Mouse (Mus musculus) WW6 (cell line): Measurements from ENCODE around the gene Ipo11.
"Not testable (repeated sequence)": the region's sequence is repeated elsewhere in the genome, so short reads cannot be mapped to it uniquely, and the experiment has no call there.

Experiments used
- DNase-seq: peaks from one replicate; pipeline ENCODE4 v3.0.0-alpha.2; 2013; ENCODE audit warnings: low read depth, low spot score

Ipo11 gene

DNA sequence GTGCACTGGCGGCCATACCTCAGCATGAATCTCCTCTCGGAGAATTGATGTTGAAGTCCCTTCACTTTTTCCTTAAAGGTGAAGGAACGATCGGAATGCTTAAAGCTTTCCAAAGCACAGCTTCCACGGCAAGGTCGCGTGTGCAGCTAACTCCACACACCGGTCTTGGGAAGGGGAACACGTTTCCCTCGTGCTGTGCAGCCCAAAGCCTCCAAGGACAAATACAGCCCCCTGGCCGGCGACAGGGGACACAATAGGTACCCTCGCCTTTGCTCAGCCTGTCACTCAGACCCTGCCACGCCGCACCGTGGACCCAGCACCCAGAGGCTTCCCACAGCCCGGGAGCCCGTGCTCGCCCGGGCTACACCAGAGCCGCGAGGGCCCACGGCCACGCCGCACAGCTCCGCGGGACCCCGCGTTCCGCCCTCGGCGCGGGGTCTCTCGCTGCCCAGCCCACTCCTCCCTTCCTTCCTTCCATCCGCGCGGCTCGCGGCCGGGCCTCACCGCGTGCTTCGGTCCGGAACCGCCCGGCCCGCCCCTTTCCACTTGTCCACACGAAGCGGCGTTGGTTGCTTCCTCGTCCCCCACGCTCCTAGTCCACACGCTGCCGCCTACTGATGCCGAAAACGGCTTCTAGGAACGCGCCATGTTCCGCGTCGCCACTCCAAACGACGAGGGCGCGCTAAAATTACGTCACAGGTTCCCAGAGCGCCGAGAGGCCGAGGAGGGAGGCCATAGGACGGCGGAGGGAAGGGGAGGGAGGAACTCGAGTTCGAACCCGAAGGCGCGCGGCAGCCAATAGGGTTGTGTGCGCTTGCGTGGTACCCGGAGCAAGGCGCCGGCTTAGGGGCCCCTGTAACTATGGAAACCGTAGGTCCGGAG, at the start of gene Ipo11:
TSS of gene Ipo11 (minus strand) at position 703 of the 882 bp plus-strand sequence.
- DNase-seq, result peak; percentile 91

DNA sequence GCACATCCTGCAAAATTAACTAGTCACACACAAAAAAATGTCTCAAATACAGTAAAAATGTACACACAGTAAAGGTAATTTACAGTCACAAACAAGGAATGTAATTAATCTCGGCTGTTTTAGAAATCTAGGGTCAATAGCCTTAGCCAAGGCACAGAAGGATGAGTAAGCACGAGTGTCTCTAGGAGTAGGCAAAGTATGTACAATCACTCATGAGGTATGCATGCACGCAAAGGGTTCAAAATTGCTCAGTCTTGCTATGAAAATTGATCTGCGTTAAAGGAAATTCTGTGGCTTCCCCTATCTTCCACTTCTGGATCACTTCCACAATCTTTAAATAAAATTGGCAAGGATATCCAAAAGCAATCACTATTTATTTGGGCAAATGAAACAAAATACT, 24.7 kb upstream of the Ipo11 start:
- no peak for DNase-seq

DNA sequence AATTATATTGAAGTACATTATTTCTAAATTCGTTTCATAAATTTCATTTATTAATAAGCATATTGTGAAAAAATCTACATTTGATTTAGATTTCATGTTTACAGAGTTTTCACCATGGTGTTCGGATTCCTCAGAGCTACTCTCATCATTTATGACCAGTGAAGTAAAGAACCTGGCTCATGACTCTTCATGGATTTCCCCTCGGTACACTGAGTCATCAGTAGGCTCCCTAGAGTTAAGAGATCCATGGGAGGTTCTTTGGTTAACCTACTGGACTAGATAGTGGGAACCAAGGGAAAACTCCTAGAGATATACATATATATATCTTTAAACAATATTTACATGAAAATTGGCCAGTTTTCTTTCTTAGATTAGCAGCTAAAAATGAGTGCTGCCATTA, 23.8 kb upstream of the Ipo11 start:
- DNase-seq, result no peak

DNA sequence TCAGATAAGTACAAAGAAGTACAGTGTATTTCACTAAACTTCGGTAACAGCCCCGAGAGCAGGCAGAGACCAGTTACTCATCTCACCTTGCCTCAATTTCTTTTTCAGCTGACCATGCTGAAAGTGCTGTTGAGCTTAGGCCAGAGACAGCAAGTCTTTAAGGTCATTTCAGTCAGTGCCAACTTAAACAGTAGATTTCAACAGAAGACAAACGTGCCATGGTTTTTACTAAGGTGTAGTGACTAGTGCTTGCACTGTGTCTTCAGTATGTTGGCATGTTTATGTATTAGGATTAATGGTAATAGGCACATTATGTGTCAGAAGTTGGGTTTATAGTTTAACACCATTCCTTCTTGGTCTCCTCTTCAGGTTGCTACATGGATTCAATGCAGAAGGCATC, 21.5 kb upstream of the Ipo11 start:
- no peak for DNase-seq

DNA sequence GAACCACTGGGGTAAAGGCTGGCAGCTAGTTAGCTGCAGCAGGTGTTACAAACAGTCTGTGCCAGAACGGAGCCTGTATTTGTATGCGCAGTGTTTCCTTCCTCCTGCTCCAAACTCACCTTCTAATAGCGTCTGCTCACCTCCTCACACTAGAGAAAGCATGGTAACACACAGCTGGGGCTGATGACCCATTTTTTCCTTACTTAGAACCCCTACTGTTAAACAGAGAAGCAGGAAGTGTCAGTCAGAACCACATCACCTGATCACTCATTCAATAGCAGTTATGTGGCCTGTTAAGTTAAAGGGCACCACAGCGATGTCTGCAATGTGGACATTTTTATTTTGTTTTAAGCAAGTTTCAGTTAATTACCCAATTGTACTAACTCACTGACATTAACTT, 20.8 kb upstream of the Ipo11 start:
- no peak for DNase-seq

DNA sequence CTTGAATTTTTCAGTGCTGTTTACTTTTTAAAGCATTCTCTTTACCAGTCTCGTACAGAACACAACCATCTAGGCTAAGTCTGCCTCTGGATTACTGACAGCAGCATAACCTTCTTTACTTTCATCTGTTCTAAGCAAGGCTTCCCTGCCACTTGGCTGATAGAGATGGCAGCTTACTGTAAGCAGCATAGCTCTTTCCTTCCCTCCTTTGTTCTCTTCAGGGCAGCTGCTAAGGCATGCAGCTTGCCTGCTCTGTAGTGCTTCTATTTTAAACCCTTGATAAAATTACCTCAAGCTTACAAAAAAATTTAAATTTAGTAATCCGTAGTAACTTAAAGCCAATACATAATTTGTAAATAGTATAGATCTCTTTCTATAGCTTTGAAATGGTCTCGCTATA, 18.1 kb upstream of the Ipo11 start:
- no peak for DNase-seq

DNA sequence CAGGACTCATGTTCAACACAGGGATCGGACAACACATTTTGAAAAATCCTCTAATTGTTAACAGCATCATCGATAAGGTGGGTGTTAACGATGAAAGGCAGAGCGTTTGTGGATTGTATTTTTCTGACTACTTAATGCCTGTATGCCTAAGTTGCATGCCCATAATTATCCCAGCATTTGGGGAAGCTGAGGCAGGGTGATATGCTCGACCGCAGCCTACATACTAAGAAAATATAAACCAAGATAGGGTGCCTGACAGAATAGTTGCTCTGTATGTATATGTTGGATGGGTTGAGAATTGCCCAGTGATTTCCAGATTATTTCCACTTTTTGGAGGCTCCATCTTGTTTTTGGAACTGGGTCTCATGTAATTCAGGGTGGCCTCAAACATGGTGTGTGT, 10.8 kb upstream of the Ipo11 start:
- no peak for DNase-seq

DNA sequence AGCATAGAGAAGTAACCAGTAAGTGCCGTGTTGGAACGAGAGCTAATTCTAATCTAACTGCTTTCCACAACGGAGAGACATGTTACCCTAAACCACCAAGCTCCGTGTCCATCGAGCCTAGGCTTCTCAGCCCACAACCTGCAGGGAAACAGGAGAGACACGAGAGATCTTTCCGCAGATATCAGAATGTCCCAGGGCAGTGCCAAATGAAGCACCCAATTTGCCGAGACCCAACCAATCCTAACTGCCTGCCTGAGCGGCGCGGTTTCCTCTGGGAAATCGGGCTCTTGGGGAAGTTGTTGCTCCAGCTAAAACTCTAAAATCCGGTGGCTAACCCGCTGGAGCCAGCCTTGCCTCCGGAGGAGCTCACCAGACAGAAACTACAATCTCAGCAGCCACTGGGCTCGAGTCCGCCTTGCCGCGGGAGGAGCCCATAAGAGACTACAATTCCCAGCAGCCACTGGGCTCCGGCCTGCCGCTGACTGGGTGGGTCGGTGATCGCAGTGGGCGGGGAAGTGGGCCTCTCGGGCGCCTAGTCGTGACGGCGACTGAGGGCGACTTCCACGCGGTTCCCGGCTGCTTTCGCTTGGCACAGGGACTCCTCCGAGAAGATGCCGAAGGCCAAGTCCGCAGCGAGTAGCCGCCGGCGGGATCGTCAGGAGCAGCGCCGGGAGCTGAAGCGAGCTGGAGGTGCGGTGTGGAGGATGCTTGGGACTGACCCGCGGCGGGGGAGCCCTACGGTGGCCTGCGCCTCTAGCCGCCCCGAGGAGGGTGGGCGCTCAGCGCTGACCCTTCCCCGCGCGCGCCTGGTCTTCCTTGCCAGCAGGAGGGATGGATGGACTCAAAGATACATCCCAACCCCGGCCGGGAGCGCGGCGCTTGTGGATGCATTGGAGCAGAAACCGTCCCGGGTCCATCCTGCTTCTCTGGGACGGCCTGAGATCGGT, 10.1 kb upstream of the Ipo11 start, which contains the start of gene Dimt1:
TSS of gene Dimt1 (plus strand) at position 534 of the 947 bp plus-strand sequence.
- DNase-seq, result peak; percentile 88

DNA sequence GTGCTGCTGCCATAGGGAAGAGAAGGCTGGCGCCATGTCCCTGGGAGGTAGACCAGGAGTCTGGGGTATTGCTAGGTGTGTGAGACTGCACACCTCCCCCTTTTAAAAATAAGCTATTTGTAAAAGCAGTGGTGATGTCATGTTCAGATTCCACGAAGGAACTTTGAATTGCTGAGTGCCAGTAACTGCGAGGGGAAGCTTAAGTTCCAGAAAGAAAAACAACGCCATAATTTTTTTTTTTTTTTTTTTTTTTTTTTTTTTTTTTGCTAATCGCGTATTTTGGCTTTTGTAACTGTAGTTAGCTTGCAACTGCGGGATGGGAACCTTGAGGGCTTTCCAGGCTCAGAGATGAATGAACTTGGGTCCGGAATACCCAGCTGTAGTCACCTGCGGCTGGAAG, 8.8 kb upstream of the Ipo11 start:
- DNase-seq, result no peak

DNA sequence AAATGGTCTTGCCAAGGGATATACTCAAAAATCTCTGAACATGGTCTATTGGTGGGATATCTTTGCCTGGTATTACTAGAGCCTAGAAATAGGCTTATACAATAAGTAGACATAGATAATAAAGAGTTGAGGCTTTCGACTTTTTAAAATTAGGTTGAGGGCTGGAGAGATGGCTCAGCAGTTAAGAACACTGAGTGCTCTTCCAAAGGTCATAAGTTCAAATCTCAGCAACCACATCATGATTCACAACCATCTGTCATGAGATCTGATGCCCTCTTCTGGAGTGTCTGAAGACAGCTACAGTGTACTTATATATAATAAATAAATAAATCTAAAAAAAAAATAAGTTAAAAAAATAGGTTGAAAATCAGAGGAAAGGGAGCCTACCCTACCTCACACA, 6.0 kb upstream of the Ipo11 start:
- DNase-seq, result no peak

DNA sequence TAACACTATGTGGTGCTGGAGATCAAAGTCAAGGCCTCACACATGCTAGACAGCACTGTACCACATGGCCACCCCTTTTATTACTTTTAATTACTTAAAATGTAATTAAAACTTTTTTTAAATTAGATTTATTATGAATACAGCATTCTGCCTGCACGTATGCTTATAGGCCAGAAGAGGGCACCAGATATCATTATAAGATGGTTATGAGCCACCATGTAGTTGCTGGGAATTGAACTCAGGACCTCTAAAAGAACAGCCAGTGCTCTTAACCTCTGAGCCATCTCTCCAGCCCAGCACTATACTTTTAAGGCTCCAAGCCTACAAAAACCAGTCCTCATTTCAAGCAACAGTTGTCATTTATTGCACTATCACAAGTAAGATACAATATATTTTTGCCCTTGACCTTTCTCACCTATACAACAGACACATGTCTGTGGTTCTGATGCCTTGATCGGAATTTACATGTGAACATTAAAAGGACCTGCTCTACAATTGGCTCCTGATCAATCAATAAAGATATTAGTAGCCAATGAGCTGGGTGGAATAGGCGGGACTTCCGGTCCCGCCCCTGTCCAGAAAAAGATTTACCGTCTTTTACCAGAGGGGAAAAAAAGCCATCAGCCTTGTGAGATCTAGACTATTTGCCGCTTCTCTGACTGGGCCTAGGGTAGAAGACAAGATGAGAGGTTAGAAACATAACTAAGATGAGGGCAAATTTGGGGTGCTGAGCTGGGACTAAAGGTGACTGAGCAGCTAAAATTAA, 4.6 kb upstream of the Ipo11 start:
- DNase-seq, result no peak

DNA sequence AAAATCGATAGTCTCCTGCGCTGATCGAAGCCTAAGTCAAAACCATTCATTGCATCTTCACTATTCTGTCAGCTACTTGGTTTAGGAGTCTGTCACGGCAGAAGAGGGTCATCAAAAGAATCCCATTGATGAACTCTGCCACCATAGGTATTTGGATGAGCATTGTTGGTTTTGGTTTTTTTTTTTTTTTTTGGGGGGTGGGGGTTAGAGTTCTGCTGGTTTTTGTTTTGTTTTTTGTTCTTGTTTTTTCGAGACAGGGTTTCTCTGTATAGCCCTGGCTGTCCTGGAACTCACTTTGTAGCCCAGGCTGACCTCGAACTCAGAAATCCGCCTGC, 347 bp upstream of the Ipo11 start:
- no peak for DNase-seq

DNA sequence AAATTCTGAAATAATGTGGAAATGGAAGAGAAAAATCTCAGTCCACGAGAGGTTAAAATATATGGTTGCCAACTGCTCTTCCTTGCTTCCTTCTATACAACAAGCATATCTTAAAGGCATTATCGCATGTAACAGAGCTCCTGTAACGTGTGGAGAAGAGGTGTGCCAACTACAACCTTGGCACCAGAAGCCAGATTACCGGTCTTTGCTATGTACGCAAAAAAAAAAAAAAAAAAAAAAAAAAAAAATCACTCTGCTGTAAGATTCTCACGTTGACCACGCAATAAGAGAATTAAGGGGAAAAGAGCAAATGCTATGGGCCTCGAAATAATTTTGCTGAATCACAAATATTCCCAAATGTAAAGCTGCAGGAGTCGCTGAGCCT, 895 bp downstream of the Ipo11 start:
- no peak for DNase-seq

DNA sequence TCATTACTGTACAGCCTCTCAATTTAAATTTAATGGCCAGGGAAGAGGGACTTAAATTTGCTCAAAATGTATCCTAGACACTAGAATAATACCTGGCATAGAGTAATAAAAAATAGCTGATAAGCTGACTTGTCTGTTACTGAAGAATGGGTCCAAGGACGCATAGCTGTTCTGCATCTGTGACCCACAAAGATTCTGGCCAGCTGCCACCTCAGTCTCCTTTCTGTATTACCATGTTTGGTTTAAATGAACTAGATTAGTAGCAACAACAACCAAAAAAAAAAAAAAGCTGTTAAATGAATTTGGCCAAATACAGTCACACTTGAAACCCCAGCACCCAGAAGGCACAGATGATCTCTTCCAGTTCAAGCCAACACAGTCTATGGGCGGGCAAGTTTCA, 7.6 kb downstream of the Ipo11 start:
- DNase-seq, result no peak

DNA sequence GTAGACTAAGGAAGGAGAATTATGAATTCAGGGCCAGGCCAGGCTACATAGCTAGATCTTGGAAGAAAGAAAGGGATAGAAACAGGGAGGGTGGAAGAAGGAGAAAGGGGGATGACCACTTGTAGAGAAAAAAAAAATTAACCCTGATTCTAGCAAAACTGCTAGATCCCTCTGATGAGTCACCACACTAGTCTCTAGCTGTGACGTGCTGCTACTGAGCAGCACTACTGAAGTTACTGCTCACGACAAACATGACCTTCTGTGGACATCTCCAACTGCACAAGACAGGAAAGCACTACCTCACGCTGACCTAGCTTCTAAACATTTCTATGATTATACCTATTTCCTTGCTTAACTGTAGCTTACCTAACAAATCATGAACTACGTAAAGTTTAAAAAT, 8.5 kb downstream of the Ipo11 start:
- no peak for DNase-seq

DNA sequence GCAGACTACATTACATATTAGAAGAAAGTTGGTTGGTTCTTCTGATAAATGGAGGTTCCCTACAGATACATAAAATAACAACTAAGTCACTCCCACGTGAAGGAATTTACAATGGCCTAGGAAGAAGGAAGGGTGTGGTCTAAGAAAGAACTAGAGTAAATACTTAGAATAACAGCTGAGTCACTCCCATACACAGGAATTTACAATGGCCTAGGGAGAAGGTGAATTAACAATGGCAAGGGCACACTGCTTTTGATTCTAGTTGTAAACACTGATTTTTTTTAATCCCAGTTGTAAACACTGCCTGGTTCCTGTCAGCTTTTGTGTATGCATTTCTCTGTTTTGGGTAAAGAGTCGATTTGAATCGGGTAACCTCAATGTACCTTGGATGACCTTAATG, 10.8 kb downstream of the Ipo11 start:
- DNase-seq, result not testable (repeated sequence)

DNA sequence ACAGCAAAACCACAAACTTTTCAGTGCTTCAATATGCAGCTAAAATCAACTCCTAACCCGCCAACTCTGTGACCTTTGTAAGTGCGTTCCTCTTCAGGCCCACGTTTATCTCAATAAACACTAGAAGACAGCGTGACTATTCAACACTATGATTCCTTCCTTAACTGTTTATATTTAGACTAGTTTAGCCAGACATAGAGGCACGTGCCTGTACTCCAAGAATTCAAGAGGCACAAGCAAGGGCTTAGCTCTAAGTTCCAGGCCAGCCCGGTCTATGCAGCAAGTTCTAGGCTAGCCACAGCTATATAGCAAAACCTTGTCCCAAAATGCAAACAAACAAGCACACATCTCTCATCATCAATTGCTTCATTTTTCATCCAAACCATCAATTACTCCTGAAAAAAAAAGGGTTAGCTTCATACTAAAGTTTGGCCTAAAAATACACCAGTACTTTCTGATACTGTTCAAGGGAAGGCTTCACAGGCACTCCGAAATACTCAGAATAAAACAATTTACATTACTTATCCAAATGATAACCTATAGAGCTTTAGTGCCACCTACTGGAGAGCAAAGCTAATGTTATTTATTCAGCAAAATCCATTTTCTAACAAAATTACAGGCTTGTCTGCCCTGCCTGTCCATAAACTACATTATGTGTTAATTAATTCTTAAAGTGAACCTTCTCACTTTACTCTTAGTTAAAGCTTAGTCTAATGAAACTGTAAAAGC, 18.3 kb downstream of the Ipo11 start:
- no peak for DNase-seq

DNA sequence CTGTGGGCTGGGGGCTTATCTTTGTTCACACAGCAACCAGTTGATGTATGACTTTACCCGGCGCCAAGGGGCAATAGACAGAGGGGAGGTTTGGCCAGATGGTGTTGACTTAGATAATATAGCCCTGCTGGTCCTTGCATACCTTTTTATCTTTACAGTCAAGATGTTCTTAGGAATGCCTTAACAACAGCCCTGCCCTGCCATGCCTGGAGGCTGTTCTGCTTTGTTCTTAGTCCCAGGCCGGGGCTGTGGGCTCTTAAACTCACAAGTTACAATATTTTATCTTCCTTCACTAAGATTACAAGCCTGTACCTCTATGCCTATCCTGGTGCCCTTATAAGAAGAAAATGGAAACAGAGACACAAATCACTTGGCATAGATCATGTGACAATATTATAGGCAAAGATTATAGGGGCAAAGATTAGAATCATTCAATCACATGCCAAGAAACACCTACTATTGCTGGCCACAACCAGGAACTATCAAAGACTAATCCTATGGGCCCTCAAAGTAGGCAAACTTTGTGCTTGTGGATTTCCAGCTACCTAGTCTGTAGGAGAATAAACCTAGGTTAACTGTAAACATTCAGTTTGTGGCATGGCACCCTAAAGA, 23.5 kb downstream of the Ipo11 start:
- DNase-seq, result no peak

DNA sequence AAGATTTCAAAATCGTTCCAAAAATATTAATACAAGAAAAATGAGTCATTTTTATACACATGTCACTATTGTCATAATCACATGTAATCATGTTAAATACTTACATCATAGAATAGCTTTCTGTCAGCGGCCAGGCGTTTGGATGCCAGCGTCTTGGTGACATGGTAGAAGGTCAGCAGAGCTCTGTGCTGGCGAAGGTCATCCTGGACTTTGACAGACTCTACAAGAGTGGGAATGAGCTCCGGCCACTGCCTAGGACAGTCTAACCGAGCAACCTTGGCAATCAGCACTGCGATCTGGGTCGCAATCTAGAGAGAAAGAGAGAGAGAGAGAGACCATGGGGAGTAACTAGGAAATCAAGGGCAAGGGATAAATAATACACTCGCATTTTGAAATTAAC, 26.7 kb downstream of the Ipo11 start:
- DNase-seq, result no peak

DNA sequence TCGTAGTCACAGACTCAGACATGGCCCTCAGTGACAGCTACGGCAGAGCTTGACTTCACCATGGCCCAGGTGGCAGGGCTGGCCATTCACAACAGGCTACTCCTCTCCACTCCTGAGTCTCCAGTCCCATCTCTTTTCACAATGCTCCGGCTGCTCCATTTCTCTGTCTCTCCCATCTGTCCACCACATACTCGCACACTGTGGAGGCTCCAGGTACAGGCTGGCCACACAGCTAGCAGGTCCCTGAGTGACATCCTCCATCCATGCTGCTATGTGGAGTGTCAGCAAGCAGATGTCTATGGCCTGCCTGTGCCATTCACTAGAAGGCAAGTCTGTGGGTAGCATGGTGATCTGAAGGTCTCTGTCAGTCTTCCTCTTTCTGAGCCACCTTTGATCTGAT, 29.5 kb downstream of the Ipo11 start:
- no peak for DNase-seq

DNA sequence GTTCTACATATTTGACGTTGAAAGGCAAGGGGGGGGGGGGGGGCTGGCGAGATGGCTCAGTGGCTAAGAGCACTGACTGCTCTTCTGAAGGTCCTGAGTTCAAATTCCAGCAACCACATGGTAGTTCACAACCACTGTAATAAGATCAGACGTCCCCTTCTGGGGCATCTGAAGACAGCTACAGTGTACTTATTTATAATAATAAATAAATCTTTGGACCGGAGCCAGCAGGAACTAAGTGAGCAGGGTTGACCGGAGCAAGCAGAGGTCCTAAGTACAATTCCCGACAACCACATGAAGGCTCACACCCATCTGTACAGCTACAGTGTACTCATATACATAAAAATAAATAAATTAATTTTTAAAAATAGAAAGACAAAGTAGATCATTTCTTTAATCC, 31.6 kb downstream of the Ipo11 start:
- DNase-seq, result not testable (repeated sequence)
